Mouse (Mus musculus) testis, postnatal 10 days (tissue): ENCODE data around the gene Prcp.
"Not testable (repeated sequence)": the region's sequence is repeated elsewhere in the genome, so short reads cannot be mapped to it uniquely, and the experiment has no call there.

Experiments
- DNase-seq: peaks from one replicate; pipeline ENCODE4 v3.0.0; 2021; ENCODE audit warnings: low spot score

Prcp gene

GRCm38 (mm10) chr7:92890618-92891230 is 16.5 kb downstream of the Prcp start:
- no peak for DNase-seq

- no peak for DNase-seq
These were observed 19.2 kb downstream of the Prcp start for GRCm38 (mm10) chr7:92893478-92893877.

- no peak for DNase-seq
These were observed 21.8 kb downstream of the Prcp start for GRCm38 (mm10) chr7:92896036-92896435.

GRCm38 (mm10) chr7:92897021-92897420 is 22.8 kb downstream of the Prcp start:
- DNase-seq, result peak; percentile 42

- DNase-seq, result peak; percentile 68
These were observed 29.2 kb downstream of the Prcp start for GRCm38 (mm10) chr7:92903360-92904038.

GRCm38 (mm10) chr7:92904285-92904684 is 30.0 kb downstream of the Prcp start:
- not testable (repeated sequence) for DNase-seq

GRCm38 (mm10) chr7:92920172-92920856 is 46.0 kb downstream of the Prcp start:
- no peak for DNase-seq

GRCm38 (mm10) chr7:92920857-92921172 is 46.5 kb downstream of the Prcp start:
- DNase-seq, result no peak

- DNase-seq, result no peak
These were observed 58.5 kb downstream of the Prcp start for GRCm38 (mm10) chr7:92932792-92933191.

- DNase-seq, result peak; percentile 49
These were observed 59.2 kb downstream of the Prcp start for GRCm38 (mm10) chr7:92933308-92933948.

GRCm38 (mm10) chr7:92936747-92937146 is 62.5 kb downstream of the Prcp start:
- no peak for DNase-seq

GRCm38 (mm10) chr7:92937955-92938354 is 63.7 kb downstream of the Prcp start:
- DNase-seq, result peak; percentile 57

- no peak for DNase-seq
These were observed 65.5 kb downstream of the Prcp start for GRCm38 (mm10) chr7:92939776-92940175.

- DNase-seq, result no peak
These were observed 76.5 kb downstream of the Prcp start for GRCm38 (mm10) chr7:92950775-92951174.

- no peak for DNase-seq
These were observed 77.9 kb downstream of the Prcp start for GRCm38 (mm10) chr7:92952210-92952609.

- no peak for DNase-seq
These were observed 85.5 kb downstream of the Prcp start for GRCm38 (mm10) chr7:92959758-92960157.

GRCm38 (mm10) chr7:92961876-92962275 is 87.6 kb downstream of the Prcp start:
- no peak for DNase-seq

GRCm38 (mm10) chr7:92964754-92965501 is 90.7 kb downstream of the Prcp start:
- no peak for DNase-seq

- peak; percentile 45 for DNase-seq
These were observed 93.3 kb downstream of the Prcp start for GRCm38 (mm10) chr7:92967381-92968127.

- no peak for DNase-seq
These were observed 103.2 kb downstream of the Prcp start for GRCm38 (mm10) chr7:92977429-92977828.

- no peak for DNase-seq
These were observed 104.0 kb downstream of the Prcp start for GRCm38 (mm10) chr7:92978225-92978624.
